Mouse (Mus musculus) forebrain, postnatal 0 days (tissue): ENCODE measurements at regions not wholly inside any gene's neighbourhood (a gene's known extent, or its start where the extent isn't known, plus 50 kb on each side); places are given as distances from the start of the nearest gene placed in this dataset.

Source experiments
- ATAC-seq: fragments of 200-750 bp; cut with Nextera tagmentation; 2 replicates; pipeline ENCODE4 v1.8.0; 2017; ENCODE audit warnings: mild to moderate bottlenecking, moderate library complexity
- DNase-seq: peaks from one replicate; pipeline ENCODE4 v3.0.0-alpha.2; 2015
- H3K27ac ChIP-seq: fragments of 300-500 bp; sonication (generic); 2 replicates; pipeline ENCODE4 v1.5.1; 2014; ENCODE audit warnings: low read depth, mild to moderate bottlenecking, antibody characterized with exemption, low read length, moderate library complexity, mixed read lengths
- H3K27me3 ChIP-seq: fragments of 300-500 bp; sonication (generic); 2 replicates; pipeline ENCODE4 v1.6.1; 2014; ENCODE audit warnings: mild to moderate bottlenecking, low read length, mixed read lengths; ENCODE audit not compliant: insufficient read depth
- H3K36me3 ChIP-seq: fragments of 300-500 bp; sonication (generic); 2 replicates; pipeline ENCODE4 v1.6.1; 2014; ENCODE audit warnings: mild to moderate bottlenecking, moderate library complexity; ENCODE audit not compliant: insufficient read depth
- H3K4me1 ChIP-seq: fragments of 300-500 bp; sonication (generic); 2 replicates; pipeline ENCODE4 v1.6.1; 2014; ENCODE audit warnings: antibody characterized with exemption; ENCODE audit not compliant: insufficient read depth
- H3K4me2 ChIP-seq: fragments of 300-500 bp; sonication (generic); 2 replicates; pipeline ENCODE4 v1.6.1; 2014; ENCODE audit warnings: low read depth, mild to moderate bottlenecking, moderate library complexity
- H3K4me3 ChIP-seq: fragments of 300-500 bp; sonication (generic); 2 replicates; pipeline ENCODE4 v1.5.1; 2014; ENCODE audit warnings: low read depth, low read length, mixed read lengths
- H3K9ac ChIP-seq: fragments of 300-500 bp; sonication (generic); 2 replicates; pipeline ENCODE4 v1.6.1; 2014; ENCODE audit warnings: mild to moderate bottlenecking
- H3K9me3 ChIP-seq: fragments of 300-500 bp; sonication (generic); 2 replicates; pipeline ENCODE4 v1.6.1; 2016; ENCODE audit warnings: low read length
- CTCF ChIP-seq: sonication (generic); IDR thresholded peaks from 2 replicates; pipeline ENCODE4 v1.5.1; 2016; ENCODE audit warnings: antibody characterized with exemption, control low read depth, low read depth
- WGBS: fragments of 180-500 bp; shearing (Covaris S2); extraction: QIAGEN DNeasy Blood & Tissue Kit; methylation state at CpG from one replicate; pipeline ENCODE4 v1.1.7; 2014; 5-methylcytosine and 5-hydroxymethylcytosine counted together

GRCm38 (mm10) chr16:52532475-52533083, 78.7 kb upstream of the Alcam start:
- WGBS: 77% methylated on average over 1 of the region's 1 CpGs
- Histone ChIP-seq H3K9ac (no peak overlapping the region), H3K4me2 (no peak overlapping the region), H3K4me3 (no peak overlapping the region), H3K27me3 (no peaks in the 10 kb centered on the region), H3K36me3 (no peaks in the 10 kb centered on the region), H3K4me1 (no peaks in the 10 kb centered on the region), H3K9me3 (no peaks in the 10 kb centered on the region), H3K27ac (no peak overlapping the region)
- DNase-seq (no peak), ATAC-seq (no peak; the same call in 1 of the 2 replicates)
- TF ChIP-seq CTCF: no peak

GRCm38 (mm10) chr16:52513546-52514409, 59.9 kb upstream of the Alcam start:
- H3K4me2 ChIP-seq: no peak overlapping the region
- no peak overlapping the region for H3K9ac ChIP-seq
- WGBS: 74% methylated on average over 5 of the region's 5 CpGs
- no peak overlapping the region for H3K4me3 ChIP-seq
- no peaks in the 10 kb centered on the region for H3K4me1 ChIP-seq
- H3K27ac ChIP-seq: no peak overlapping the region
- no peaks in the 10 kb centered on the region for H3K27me3 ChIP-seq
- DNase-seq (no peak), ATAC-seq (no peak)
- H3K36me3 ChIP-seq: no peaks in the 10 kb centered on the region
- TF ChIP-seq CTCF: no peak
- H3K9me3 ChIP-seq: no peaks in the 10 kb centered on the region

GRCm38 (mm10) chr16:52508633-52509379, 54.9 kb upstream of the Alcam start:
- H3K27me3 ChIP-seq: no peaks in the 10 kb centered on the region
- no peaks in the 10 kb centered on the region for H3K9me3 ChIP-seq
- H3K36me3 ChIP-seq: no peaks in the 10 kb centered on the region
- TF ChIP-seq CTCF: no peak
- peak; percentile 27 for ATAC-seq
- peak; percentile 32 for DNase-seq
- no peak overlapping the region for H3K4me3 ChIP-seq
- H3K9ac ChIP-seq: no peak overlapping the region
- H3K27ac ChIP-seq: no peak overlapping the region
- WGBS: 40% methylated on average over 10 of the region's 10 CpGs
- H3K4me1 ChIP-seq: no peaks in the 10 kb centered on the region
- H3K4me2 ChIP-seq: no peak overlapping the region
